ENCODE assay signal across 23 mouse cellular contexts in genomic region chr7:110655230-110655629, GRCm38 (mm10).
"Had no signal": no experiment of that assay in that cellular context is flagged by ENCODE, and none has a peak within 500 bp of the region (broad histone marks: within the 10 kb centered on the region; RNA-seq: fewer than 3 reads in every experiment).

No protein-coding gene starts in this region.

- ATAC-seq: liver, embryonic 12.5 days; midbrain, embryonic 13.5 days; midbrain, embryonic 16.5 days had no signal

- H3K27me3 ChIP-seq: kidney, embryonic 15.5 days; limb, embryonic 12.5 days; limb, embryonic 15.5 days; liver, embryonic 12.5 days; liver, embryonic 15.5 days; midbrain, embryonic 13.5 days; neural tube, embryonic 13.5 days; stomach, embryonic 15.5 days had no signal

- DNase-seq: kidney, adult 11 months; kidney, adult 8-10 months; kidney, postnatal 14 days; kidney, postnatal 4 days; left cerebral cortex, postnatal 4 days; lung, adult 18-20 months; retina, postnatal 1 day; right cerebral cortex, postnatal 25 days; spleen, adult 18-20 months; thymus, adult 18-20 months; thymus, postnatal 36 days had no signal

- H3K4me1 ChIP-seq: kidney, embryonic 15.5 days; liver, embryonic 12.5 days; liver, embryonic 15.5 days; midbrain, embryonic 10.5 days; midbrain, embryonic 13.5 days had no signal

- H3K9me3 ChIP-seq: kidney, embryonic 15.5 days; limb, embryonic 12.5 days; limb, embryonic 15.5 days; liver, embryonic 12.5 days; liver, embryonic 15.5 days; midbrain, embryonic 10.5 days; midbrain, embryonic 13.5 days; neural tube, embryonic 13.5 days; stomach, embryonic 15.5 days had no signal

- H3K4me2 ChIP-seq: kidney, embryonic 15.5 days; limb, embryonic 12.5 days; liver, embryonic 12.5 days; liver, embryonic 15.5 days; midbrain, embryonic 13.5 days; neural tube, embryonic 13.5 days; stomach, embryonic 15.5 days had no signal

- H3K27ac ChIP-seq: kidney, embryonic 15.5 days; limb, embryonic 12.5 days; liver, embryonic 12.5 days; liver, embryonic 15.5 days; midbrain, embryonic 10.5 days; midbrain, embryonic 13.5 days; neural tube, embryonic 13.5 days; stomach, embryonic 15.5 days had no signal

- H3K4me3 ChIP-seq: kidney, embryonic 15.5 days; limb, embryonic 12.5 days; limb, embryonic 15.5 days; liver, embryonic 12.5 days; liver, embryonic 15.5 days; megakaryocyte, embryonic 14.5 days; midbrain, embryonic 10.5 days; midbrain, embryonic 13.5 days; myocyte; neural tube, embryonic 13.5 days; stomach, embryonic 15.5 days had no signal

- H3K9ac ChIP-seq: kidney, embryonic 15.5 days; limb, embryonic 12.5 days; limb, embryonic 15.5 days; liver, embryonic 12.5 days; liver, embryonic 15.5 days; midbrain, embryonic 13.5 days; neural tube, embryonic 13.5 days; stomach, embryonic 15.5 days had no signal

- H3K36me3 ChIP-seq: kidney, embryonic 15.5 days; limb, embryonic 12.5 days; limb, embryonic 15.5 days; liver, embryonic 12.5 days; liver, embryonic 15.5 days; midbrain, embryonic 10.5 days; midbrain, embryonic 13.5 days; neural tube, embryonic 13.5 days; stomach, embryonic 15.5 days had no signal
